Mouse (Mus musculus) limb, embryonic 13.5 days (tissue): ENCODE measurements at regions not wholly inside any gene's neighbourhood (a gene's known extent, or its start where the extent isn't known, plus 50 kb on each side); places are given as distances from the start of the nearest gene placed in this dataset.
A peak's percentile ranks its signal among the peaks of the same experiment; 100 is the strongest.

Experiments
- ATAC-seq: fragments of 200-750 bp; cut with Nextera tagmentation; 2 replicates; pipeline ENCODE4 v1.8.0; 2017; ENCODE audit warnings: low read depth, moderate number of reproducible peaks, moderate TSS enrichment; ENCODE audit not compliant: low FRiP score
- H3K27ac ChIP-seq: fragments of 300-500 bp; sonication (generic); 2 replicates; pipeline ENCODE4 v1.5.1; 2015; ENCODE audit warnings: inconsistent platforms, mild to moderate bottlenecking, moderate library complexity
- H3K27me3 ChIP-seq: fragments of 300-500 bp; sonication (generic); 2 replicates; pipeline ENCODE4 v1.6.1; 2015; ENCODE audit warnings: mild to moderate bottlenecking, inconsistent platforms
- H3K36me3 ChIP-seq: fragments of 300-500 bp; sonication (generic); 2 replicates; pipeline ENCODE4 v1.6.1; 2015; ENCODE audit warnings: inconsistent platforms, mild to moderate bottlenecking, moderate library complexity
- H3K4me1 ChIP-seq: fragments of 300-500 bp; sonication (generic); 2 replicates; pipeline ENCODE4 v1.6.1; 2015; ENCODE audit warnings: inconsistent platforms
- H3K4me2 ChIP-seq: fragments of 300-500 bp; sonication (generic); replicated peaks from 2 replicates; pipeline ENCODE4 v1.6.1; 2015; ENCODE audit warnings: inconsistent platforms, mild to moderate bottlenecking, moderate library complexity
- H3K4me3 ChIP-seq: fragments of 300-500 bp; sonication (generic); 2 replicates; pipeline ENCODE4 v1.5.1; 2015; ENCODE audit warnings: moderate library complexity, mild to moderate bottlenecking, inconsistent platforms
- H3K9ac ChIP-seq: fragments of 300-500 bp; sonication (generic); 2 replicates; pipeline ENCODE4 v1.6.1; 2015; ENCODE audit warnings: mild to moderate bottlenecking, inconsistent platforms
- H3K9me3 ChIP-seq: fragments of 300-500 bp; sonication (generic); 2 replicates; pipeline ENCODE4 v1.6.1; 2016; ENCODE audit warnings: inconsistent platforms
- WGBS: fragments of 180-500 bp; shearing (Covaris S2); methylation state at CpG from one replicate; pipeline ENCODE4 v1.1.7; 2015; 5-methylcytosine and 5-hydroxymethylcytosine counted together

DNA sequence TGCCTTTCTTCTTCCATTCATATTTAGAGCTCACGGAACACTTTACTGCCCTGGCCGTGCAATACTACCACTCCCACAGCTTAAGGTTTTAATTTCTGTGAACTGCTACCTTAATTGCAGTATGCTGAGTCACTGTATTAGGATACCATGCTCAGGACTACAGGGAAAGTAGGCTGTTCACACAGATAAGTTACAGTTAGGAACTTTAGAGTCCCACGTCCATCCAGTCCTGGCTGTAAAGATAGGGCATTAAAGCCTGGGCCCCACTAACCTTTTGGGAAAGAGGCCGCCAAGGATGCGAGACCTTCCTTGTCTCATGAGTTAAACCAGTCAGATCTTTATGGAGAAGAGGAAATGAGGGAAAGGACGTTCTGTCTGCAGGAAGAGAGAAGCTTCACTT is 574.6 kb downstream of the Stpg2 start:
- Histone ChIP-seq H3K27ac (no peak overlapping the region), H3K4me1 (peaks cover 24% of the 10 kb centered on the region), H3K4me3 (no peak overlapping the region), H3K4me2 (no peak overlapping the region), H3K9ac (no peak overlapping the region), H3K27me3 (no peaks in the 10 kb centered on the region), H3K9me3 (no peaks in the 10 kb centered on the region), H3K36me3 (no peaks in the 10 kb centered on the region)
- WGBS: 43% methylated on average over 6 of the region's 6 CpGs
- 0 out of 2 replicates have a peak, but pooled peaks have one; percentile 13 for ATAC-seq

- H3K9ac ChIP-seq: no peak overlapping the region
- ATAC-seq: no peak
- no peak overlapping the region for H3K4me3 ChIP-seq
- 70% methylated on average over 3 of the region's 3 CpGs for WGBS
- no peak overlapping the region for H3K4me2 ChIP-seq
- no peaks in the 10 kb centered on the region for H3K27me3 ChIP-seq
- no peak overlapping the region for H3K27ac ChIP-seq
- no peaks in the 10 kb centered on the region for H3K36me3 ChIP-seq
- H3K4me1 ChIP-seq: peaks cover 24% of the 10 kb centered on the region
- H3K9me3 ChIP-seq: no peaks in the 10 kb centered on the region
Measured at GRCm38 (mm10) chr3:139783406-139783805, 577.9 kb downstream of the Stpg2 start.

DNA sequence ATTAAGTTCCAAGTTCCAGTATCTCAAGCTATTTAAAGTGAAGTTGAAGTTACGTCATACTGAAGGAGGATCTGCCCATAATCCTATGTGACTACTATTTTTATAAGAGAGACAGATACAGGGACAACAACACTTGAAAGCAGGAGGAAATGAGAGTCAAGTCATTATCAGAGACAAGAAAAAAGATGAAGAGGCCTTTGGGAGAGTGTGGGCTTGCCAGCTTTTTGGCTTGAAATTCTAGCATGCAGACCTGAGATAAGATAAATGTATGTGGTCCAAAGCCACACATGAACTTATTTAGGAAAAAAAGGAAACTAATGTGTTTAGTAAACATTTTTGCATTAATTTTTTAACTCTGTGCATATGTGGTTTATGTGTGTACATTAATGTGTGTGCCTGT is 581.0 kb downstream of the Stpg2 start:
- ATAC-seq: no peak
- no peaks in the 10 kb centered on the region for H3K36me3 ChIP-seq
- no peak overlapping the region for H3K27ac ChIP-seq
- no peaks in the 10 kb centered on the region for H3K27me3 ChIP-seq
- H3K9ac ChIP-seq: no peak overlapping the region
- no peaks in the 10 kb centered on the region for H3K9me3 ChIP-seq
- no peak overlapping the region for H3K4me3 ChIP-seq
- peaks cover 5% of the 10 kb centered on the region for H3K4me1 ChIP-seq
- WGBS: 89% methylated on average over 1 of the region's 1 CpGs
- no peak overlapping the region for H3K4me2 ChIP-seq

DNA sequence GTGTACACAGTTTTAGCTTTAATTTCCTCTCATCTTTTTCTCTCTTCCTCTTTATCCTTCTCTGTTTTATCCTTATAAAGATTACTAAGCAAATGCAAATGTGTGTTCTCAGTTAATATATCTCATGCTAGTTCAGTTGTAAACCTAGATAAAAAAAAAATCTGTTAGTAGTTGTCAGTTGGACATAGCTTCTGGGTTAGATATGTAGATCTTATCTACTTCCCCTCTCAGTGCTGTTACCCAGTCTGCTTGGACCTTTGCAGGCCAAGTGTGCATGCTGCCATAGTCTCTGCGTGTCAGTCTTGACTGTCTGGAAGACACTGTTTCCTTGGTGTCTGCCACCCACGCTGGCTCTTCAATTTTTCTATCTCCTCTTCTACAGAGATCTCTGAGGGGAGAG is 583.4 kb downstream of the Stpg2 start:
- H3K9me3 ChIP-seq: no peaks in the 10 kb centered on the region
- no peak for ATAC-seq
- H3K9ac ChIP-seq: no peak overlapping the region
- no peak overlapping the region for H3K4me3 ChIP-seq
- no peaks in the 10 kb centered on the region for H3K36me3 ChIP-seq
- H3K27ac ChIP-seq: no peak overlapping the region
- no peak overlapping the region for H3K4me2 ChIP-seq
- H3K4me1 ChIP-seq: no peaks in the 10 kb centered on the region
- WGBS: 79% methylated on average over 2 of the region's 2 CpGs
- no peaks in the 10 kb centered on the region for H3K27me3 ChIP-seq

DNA sequence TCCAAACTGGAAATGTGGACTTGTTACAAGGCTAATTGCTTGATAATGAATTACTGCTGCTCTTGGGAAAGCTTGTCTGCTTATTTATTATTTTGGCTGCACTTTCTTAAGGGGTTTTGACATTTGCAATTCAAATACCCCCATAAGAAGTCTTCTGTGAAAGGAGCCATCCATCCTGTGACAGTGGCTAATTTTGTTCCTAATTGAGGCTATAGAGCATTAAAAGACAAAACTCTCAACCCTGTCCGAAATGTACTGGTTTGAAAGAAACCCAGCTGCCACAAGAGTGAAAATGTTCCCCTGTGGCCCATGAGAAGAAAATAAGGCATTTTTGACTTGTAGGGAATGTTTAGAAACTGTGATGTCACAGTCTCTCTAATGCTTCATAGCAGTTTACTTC is 591.2 kb downstream of the Stpg2 start:
- Histone ChIP-seq H3K9me3 (no peaks in the 10 kb centered on the region), H3K4me3 (no peak overlapping the region), H3K27me3 (no peaks in the 10 kb centered on the region), H3K4me2 (no peak overlapping the region), H3K27ac (no peak overlapping the region), H3K4me1 (no peaks in the 10 kb centered on the region), H3K9ac (no peak overlapping the region), H3K36me3 (no peaks in the 10 kb centered on the region)
- no peak for ATAC-seq
- WGBS: 89% methylated on average over 1 of the region's 1 CpGs

GRCm38 (mm10) chr3:139799059-139799458 is 593.6 kb downstream of the Stpg2 start:
- H3K4me1 ChIP-seq: no peaks in the 10 kb centered on the region
- H3K36me3 ChIP-seq: no peaks in the 10 kb centered on the region
- WGBS: 88% methylated on average over 2 of the region's 2 CpGs
- no peak overlapping the region for H3K9ac ChIP-seq
- no peak overlapping the region for H3K27ac ChIP-seq
- no peaks in the 10 kb centered on the region for H3K27me3 ChIP-seq
- no peak overlapping the region for H3K4me2 ChIP-seq
- H3K9me3 ChIP-seq: no peaks in the 10 kb centered on the region
- no peak overlapping the region for H3K4me3 ChIP-seq
- no peak for ATAC-seq

- 73% methylated on average over 7 of the region's 7 CpGs for WGBS
- H3K36me3 ChIP-seq: no peaks in the 10 kb centered on the region
- H3K27ac ChIP-seq: no peak overlapping the region
- H3K4me3 ChIP-seq: no peak overlapping the region
- no peaks in the 10 kb centered on the region for H3K27me3 ChIP-seq
- H3K9ac ChIP-seq: no peak overlapping the region
- H3K4me2 ChIP-seq: no peak overlapping the region
- H3K9me3 ChIP-seq: no peaks in the 10 kb centered on the region
- H3K4me1 ChIP-seq: no peaks in the 10 kb centered on the region
- ATAC-seq: no peak
Measured at GRCm38 (mm10) chr3:139802716-139803710, 597.5 kb downstream of the Stpg2 start.

DNA sequence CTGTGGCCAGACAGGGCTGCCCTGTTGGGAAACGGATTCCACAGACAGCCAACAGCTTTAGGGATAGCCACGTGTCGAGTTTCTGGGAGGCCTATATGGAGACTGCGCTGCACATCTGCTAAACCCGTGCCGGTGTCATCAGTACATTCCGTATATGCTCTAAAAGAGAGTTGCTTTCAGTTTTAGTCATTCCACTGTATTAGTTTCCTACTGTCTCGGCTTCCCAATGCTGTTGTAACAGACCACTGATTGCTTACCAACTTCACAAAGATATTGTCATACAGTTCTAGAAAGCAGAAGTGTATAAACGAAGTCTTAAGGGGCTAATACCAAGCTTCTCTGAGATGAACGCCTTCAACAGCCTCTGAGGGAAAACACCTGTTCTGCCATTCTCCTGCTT is 622.5 kb downstream of the Stpg2 start:
- 79% methylated on average over 10 of the region's 10 CpGs for WGBS
- H3K4me3 ChIP-seq: no peak overlapping the region
- no peaks in the 10 kb centered on the region for H3K4me1 ChIP-seq
- H3K27me3 ChIP-seq: no peaks in the 10 kb centered on the region
- H3K9ac ChIP-seq: no peak overlapping the region
- H3K9me3 ChIP-seq: no peaks in the 10 kb centered on the region
- ATAC-seq: no peak
- no peak overlapping the region for H3K4me2 ChIP-seq
- no peak overlapping the region for H3K27ac ChIP-seq
- H3K36me3 ChIP-seq: no peaks in the 10 kb centered on the region

DNA sequence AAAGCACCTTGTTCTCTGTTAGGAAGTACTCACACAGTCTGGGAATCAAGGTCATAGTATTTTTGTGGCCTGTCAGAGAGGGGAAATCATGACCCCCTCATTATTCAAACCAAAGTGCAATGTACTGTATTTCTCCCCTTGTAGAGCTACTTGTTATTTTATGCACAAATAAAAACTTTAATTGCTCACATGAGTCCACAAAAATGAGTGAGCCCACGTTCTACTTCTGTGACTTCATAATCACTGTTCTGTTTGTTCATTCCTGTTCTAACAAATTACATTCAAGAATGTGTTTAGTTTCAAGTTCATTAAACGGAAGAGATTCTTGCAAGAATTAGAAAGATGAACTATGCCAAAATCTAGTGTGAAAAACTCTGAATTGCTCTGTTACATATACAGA is 623.1 kb downstream of the Stpg2 start:
- Histone ChIP-seq H3K27ac (no peak overlapping the region), H3K4me3 (no peak overlapping the region), H3K4me1 (no peaks in the 10 kb centered on the region), H3K27me3 (no peaks in the 10 kb centered on the region), H3K9ac (no peak overlapping the region), H3K9me3 (no peaks in the 10 kb centered on the region), H3K4me2 (no peak overlapping the region), H3K36me3 (no peaks in the 10 kb centered on the region)
- 48% methylated on average over 2 of the region's 2 CpGs for WGBS
- ATAC-seq: no peak

GRCm38 (mm10) chr3:139832599-139832998 is 627.1 kb downstream of the Stpg2 start:
- H3K9ac ChIP-seq: no peak overlapping the region
- no peaks in the 10 kb centered on the region for H3K9me3 ChIP-seq
- no peaks in the 10 kb centered on the region for H3K36me3 ChIP-seq
- WGBS: 87% methylated on average over 5 of the region's 5 CpGs
- H3K27me3 ChIP-seq: no peaks in the 10 kb centered on the region
- H3K27ac ChIP-seq: no peak overlapping the region
- H3K4me1 ChIP-seq: no peaks in the 10 kb centered on the region
- ATAC-seq: no peak
- no peak overlapping the region for H3K4me3 ChIP-seq
- H3K4me2 ChIP-seq: no peak overlapping the region

GRCm38 (mm10) chr3:139842015-139842414 is 636.5 kb downstream of the Stpg2 start:
- 86% methylated on average over 3 of the region's 3 CpGs for WGBS

DNA sequence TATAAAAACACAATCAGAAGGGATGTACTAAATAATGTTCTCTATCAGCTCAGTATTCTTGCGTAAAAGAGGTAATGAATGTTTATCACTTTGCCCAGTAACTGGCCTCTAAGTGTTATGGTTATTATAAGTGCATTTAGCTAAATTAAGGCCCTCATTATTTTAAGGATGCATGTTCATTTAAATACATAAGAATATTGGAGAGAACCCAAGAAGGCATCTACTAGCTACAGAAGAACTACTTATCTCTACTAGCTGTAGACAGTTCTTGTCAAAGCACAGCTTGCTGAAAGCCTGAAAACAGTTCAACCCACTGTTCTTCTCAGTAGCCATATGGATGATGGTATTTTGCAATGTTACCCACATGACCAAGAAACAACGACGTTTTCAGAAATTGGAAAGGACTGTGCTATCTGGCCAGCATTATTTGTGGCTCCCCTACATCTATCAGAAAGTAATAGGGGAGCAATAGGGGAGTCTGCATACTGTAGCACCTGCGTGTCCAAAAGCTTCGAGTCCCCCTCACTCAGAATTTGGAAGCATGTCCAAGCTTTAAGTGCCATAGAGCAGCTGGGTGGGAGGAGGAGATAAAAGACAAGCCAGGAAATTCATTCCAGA is 637.6 kb downstream of the Stpg2 start:
- 89% methylated on average over 5 of the region's 5 CpGs for WGBS
- no peak overlapping the region for H3K27ac ChIP-seq
- H3K36me3 ChIP-seq: no peaks in the 10 kb centered on the region
- no peak overlapping the region for H3K4me3 ChIP-seq
- H3K27me3 ChIP-seq: no peaks in the 10 kb centered on the region
- H3K9ac ChIP-seq: no peak overlapping the region
- H3K4me1 ChIP-seq: no peaks in the 10 kb centered on the region
- H3K4me2 ChIP-seq: no peak overlapping the region
- ATAC-seq: no peak
- no peaks in the 10 kb centered on the region; the same call in 1 of the 2 replicates for H3K9me3 ChIP-seq

More at GRCm38 (mm10) chr3:139842015-139842414, 636.5 kb downstream of the Stpg2 start:
- Histone ChIP-seq H3K27me3 (no peaks in the 10 kb centered on the region), H3K9me3 (no peaks in the 10 kb centered on the region; the same call in 1 of the 2 replicates), H3K4me2 (no peak overlapping the region), H3K9ac (no peak overlapping the region), H3K4me3 (no peak overlapping the region), H3K27ac (no peak overlapping the region), H3K4me1 (no peaks in the 10 kb centered on the region), H3K36me3 (no peaks in the 10 kb centered on the region)
- no peak for ATAC-seq
